Mouse (Mus musculus) retina, postnatal 7 days (tissue): ENCODE measurements around the gene Rab27a.
"Not testable (repeated sequence)": the region's sequence is repeated elsewhere in the genome, so short reads cannot be mapped to it uniquely, and the experiment has no call there.

Experiments
- DNase-seq: peaks from one replicate; pipeline ENCODE4 v3.0.0-alpha.2; 2012; ENCODE audit warnings: low read depth, low spot score

Gene Rab27a

DNA sequence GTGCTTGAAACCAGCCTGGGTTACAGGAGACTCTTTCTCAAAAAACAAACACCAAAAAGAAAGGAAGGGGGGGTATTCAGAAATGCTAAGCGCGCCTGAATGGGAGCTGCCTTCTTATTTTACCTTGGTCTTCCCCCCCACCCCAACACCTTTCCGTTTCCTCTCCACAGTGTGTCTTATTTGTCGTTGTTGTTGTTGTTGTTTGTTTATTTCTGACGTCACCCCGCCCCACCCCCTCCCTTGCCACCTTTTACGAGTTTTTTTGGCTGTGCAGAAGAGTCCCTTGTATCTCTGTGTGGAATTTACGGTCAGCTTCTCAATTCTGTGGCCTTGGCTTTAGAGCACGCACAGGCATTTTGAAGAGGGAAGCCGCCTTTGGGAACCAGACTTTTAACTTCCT is 1.1 kb downstream of the Rab27a start:
- DNase-seq = no peak

DNA sequence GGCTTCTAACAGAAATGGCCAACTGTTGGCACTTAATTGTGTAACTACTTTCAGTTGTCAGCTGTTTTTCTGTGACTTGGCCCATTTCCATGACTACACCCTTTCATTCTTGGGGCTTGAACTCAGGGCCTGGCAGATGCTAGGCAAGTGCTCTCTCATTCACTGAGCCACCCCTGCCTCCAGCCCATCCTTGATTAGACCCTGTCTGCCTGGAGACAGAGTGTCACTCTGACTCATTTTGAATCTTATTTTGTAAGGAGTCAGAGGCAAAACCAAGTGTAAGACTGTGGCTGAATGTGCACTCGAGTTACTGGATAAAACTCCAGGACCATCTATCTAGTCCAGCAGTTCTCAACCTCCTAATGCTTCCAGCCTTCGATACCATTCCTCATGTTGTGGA is 3.3 kb downstream of the Rab27a start:
- DNase-seq = no peak

DNA sequence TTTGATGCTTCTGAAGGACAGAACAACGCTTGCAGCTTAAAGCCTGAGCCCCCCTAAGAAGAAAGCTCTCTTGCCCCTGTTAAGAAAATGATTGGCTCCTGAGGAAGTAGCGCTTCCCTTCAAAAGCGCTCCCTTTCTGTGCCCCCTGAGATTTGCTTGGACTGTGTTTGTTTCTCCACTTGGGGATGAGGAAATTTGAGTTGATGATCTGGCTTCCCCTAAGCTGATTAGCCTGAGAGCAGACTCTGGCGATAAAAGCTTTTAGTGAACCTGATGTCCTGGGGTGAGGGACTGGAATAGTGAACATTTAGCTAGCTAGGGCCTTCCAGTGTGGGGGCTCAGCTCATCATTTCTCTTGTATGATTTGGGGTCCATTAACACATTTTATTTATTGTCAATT is 4.3 kb downstream of the Rab27a start:
- no peak for DNase-seq

DNA sequence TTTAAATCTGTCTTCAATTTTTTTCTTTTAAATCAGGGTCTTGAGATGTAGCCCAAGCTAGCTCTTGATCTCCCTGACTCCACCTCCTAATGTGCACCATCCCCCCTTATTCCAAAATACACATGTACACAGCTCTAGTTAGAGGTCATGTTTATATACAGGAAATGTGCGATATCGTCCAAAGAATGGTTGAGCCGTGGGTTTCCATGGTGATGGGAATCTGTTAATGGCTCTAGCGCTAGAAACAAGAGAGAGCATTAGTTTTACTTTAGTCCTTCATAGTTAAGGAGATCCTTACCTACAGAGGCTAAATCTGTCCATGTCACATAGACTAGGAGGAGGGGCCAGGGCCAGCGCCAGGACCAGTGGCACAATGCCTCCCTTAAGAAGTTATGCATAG is 5.2 kb downstream of the Rab27a start:
- DNase-seq = no peak

DNA sequence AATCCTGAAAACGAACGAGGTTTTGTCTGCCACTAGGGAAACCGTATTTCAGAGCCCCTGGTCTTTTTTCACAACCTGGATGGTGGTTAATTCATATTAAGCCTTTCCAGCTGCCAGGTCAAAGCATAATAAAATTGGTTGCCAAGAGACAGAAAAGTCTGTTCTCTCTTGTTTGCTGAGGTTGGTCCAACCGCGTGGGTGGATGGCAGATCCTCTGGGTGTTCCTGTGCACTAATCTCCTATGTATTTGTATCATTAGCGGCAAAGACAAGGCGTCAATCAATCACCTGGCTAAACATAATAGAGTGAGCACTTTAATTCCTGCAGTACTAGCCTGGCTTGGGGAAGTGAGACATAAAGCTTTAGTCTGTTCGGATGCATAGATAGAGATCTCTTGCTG is 6.0 kb downstream of the Rab27a start:
- no peak for DNase-seq

DNA sequence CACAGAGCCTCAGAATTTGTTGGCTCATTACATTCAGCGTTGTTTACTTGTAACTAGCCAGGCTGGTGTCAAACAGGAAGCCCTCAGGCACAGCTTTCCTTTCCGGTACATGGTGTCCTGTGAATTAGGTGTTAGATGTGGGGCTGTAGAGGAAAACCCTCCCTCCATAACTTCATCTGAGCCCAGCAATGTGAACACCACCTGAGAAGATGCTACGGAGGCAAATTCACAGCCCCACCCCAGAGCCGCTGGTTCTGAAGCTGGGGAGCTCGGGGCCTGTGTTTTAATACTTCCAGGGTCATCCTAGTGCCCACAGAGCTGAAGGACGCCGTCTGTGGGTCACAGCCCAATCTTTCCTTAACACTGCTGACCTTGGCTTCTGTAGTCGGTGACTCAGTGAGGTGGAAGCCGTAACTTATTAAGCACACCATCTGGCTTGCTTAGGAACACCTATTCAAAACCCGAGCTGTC is 10.8 kb downstream of the Rab27a start:
- no peak for DNase-seq

DNA sequence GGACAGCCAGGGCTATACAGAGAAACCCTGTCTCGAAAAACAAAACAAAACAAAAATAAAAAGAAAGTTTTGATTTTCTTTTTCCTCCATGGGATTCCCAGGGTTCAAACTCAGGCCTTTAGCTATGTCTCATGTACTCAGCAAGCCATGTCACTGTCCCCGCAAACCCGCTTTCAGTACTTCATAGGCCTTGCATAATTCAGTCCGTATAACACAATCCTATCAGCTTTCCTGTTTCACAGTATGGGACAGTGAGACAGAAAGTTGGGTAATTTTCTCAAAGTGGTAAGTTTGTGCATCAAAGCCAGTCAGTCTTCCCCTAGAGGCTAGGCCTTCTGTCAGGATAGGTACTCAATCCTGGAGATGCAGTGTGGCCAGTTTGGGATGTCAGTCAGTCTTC is 14.6 kb downstream of the Rab27a start:
- DNase-seq = no peak

DNA sequence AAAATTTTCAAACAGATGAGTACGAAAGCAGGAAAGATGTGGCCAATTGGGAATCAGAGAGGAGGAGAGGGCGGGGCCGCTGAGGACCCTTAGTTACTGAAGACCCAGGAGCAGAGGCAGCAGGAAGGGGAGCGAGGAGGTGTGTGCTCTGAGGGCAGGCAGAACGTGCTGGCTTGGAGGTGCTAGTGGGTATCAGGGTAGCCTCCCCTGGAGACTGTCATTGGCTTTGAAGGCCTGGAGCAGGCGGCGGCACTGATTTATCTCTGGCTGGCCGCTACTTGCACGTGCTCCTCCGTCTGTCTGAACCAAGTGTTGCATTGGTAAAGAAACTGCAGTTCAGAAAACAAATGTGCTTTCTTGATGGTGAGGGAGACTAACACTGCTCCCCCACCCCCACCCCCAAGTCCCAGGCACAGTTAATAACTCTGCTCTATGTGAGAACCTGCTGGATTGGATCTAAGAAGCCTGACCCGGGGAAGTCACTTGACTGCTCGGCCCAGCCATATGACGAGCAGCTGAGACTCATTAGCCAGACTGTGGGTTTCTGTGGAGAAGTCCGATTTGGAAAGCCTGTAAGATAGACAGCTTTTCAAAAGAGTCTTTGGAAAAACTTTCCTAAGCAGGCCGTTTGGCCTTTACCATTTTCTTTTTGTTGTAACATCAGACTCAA is 19.1 kb downstream of the Rab27a start:
- DNase-seq = no peak

DNA sequence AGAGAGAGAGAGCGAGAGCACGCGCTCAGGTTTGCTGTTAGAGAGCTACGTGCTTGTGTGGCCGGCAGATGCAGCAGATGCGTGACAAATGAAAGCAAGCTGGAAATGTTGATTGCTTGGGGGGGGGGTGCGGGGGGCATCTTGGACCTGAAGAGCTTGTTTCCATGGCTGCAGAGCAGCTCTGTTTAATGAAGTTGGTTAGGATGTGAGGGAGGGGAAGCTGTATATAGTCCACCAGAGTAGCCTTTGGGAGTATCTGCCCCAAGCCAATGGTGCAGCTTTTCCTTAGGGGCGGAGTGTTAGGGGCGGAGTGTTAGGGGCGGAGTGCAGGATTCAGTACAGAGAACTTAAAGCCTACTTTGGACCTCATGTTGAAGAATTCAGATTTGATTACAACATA is 22.4 kb downstream of the Rab27a start:
- DNase-seq = no peak

DNA sequence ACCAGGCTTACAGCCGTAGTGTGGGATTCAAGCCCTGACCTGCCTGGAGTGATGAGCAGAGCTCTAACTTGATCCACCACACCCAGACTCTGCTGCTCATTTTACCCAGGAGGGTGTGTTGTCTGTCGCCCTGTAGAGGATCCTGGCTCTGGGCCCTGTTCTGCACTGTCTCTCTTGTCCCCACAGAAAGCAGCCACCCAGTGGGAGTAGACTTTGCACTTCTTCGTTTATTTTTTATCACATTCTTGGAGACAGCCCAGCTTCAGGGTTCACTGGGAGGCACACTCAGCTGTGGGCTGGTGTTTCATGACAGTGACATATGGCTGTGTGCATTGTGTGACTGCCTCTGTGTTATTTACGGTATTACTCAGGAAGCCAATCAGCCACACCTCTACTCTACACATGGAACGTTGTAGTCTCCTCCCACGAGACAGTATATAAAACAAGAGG is 23.6 kb downstream of the Rab27a start:
- no peak for DNase-seq

DNA sequence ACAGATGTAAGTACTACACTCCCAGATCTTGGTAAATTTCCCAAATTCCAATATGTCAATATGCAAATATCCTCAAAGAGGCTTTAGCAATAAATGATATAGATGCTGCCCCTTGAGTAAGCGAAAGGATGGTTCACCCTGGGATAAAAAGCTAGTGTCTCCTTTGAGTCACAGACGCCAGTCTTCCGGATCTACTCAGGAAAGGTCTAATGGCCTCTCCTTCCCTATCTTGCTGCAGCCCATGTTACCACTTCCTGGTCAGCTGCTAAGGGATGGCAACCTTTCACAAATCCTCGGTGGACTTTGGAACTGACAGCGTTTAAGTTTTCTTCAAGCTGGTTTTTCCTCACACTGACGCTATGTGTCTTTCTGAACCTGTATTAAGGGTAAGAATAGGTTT is 24.0 kb downstream of the Rab27a start:
- no peak for DNase-seq

DNA sequence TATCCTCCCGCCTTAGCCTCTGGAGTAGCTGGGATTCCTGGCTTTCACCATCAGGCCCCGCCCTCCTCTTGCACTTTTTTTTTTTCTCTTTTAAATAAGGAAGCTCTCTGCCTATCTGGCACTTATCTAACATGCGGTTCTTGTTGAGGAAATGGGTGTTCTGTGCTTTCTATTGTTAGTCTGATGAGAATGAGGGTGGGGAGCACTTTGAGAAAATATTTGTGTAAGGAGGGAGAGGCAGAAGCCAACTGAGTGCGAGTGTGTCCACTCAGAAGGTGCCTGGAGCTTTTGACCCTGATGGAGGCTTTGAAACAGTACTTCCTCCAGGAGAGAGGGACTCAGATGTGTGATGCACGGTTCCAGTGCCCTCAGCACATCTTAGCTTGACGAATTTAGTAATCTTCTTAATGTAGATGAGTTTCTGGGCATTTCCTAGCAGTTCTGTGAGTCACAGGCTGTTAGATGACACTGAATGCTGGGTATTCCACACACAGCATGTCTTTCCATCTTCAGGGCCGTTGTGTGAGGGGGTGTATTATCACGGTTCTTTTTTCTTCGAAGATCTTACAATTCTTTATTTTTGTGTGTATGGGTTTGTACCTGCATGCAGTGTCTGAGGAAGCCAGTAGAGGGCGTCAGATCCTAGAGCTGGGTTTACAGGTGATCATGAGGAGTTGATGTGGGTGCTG is 26.5 kb downstream of the Rab27a start:
- no peak for DNase-seq

DNA sequence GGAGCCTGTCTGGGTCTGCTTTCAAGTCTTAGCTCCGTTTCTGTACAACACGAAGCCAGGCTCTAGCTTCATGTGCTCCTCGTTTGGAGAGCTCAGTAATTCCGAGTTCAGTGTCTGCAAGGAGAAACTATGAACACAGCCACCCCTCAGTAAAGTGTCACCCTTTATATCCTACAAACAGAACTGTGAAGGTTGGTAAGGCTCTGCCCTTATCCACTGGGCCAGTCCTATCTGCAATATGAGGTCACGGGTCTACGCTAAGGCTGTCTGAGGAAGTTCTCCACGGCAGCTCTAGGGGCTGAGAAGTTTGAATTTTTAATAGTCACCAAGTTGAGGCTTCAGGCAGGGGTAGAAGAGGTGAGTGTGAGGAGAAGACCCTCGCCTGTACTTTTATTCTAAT is 27.8 kb downstream of the Rab27a start:
- no peak for DNase-seq

DNA sequence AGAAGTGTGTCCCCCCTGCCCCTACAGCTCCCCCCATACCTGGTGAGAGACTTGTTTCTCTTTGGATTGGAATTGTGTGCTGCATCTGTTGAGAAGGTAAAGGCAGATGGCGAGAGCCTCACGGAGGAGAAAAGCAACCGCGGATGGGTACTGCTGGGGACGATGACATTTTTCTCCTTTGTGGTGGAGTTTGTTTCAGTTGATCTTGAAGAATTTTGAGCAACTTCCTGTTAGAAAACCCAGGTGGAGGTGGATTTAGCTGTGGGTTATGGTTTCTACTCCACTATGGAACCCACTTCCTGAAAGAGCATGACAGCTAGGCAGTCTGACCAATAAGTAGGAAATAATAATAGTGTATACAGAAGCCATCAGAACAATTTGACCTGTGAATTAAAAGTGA is 28.5 kb downstream of the Rab27a start:
- no peak for DNase-seq

DNA sequence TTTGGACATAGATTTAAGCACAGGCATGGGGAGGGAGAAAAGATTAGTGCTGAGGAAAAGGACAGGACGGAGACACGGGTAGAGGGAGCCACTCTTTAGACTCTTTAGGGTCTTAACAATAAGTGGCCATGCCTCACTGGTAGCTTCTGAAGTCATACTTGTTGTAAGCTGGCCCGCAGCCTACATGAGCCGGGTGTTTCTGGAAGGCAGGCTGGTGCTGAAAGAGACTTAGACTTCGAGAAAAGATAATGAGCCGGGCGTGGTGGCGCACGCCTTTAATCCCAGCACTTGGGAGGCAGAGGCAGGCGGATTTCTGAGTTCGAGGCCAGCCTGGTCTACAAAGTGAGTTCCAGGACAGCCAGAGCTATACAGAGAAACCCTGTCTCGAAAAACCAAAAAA is 34.7 kb downstream of the Rab27a start:
- DNase-seq = not testable (repeated sequence)

DNA sequence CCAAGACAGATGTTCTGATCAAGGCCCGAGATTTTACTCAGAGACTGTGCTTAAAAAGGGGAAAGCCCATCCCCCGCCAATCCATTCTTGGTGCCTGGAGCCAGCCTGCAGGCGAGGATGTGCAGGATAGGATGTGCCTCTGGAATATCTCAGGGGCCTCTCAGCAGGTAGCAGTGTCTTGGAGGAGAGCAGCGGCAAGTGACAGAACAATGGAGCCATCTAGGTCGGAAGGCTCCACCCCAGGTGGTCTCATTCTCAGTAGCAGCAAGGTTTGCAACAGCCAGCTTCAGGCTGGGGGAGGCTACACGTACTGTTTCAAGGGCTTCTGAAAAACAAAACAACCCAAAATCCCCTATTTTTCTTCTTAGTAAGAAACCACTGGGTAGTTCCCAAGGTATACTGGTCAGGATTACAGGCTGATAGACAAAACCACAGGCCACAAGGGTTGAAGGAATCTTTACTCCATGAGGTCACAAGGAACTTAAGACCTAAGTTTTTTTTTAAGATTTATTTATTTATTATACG is 35.2 kb downstream of the Rab27a start:
- DNase-seq = no peak

DNA sequence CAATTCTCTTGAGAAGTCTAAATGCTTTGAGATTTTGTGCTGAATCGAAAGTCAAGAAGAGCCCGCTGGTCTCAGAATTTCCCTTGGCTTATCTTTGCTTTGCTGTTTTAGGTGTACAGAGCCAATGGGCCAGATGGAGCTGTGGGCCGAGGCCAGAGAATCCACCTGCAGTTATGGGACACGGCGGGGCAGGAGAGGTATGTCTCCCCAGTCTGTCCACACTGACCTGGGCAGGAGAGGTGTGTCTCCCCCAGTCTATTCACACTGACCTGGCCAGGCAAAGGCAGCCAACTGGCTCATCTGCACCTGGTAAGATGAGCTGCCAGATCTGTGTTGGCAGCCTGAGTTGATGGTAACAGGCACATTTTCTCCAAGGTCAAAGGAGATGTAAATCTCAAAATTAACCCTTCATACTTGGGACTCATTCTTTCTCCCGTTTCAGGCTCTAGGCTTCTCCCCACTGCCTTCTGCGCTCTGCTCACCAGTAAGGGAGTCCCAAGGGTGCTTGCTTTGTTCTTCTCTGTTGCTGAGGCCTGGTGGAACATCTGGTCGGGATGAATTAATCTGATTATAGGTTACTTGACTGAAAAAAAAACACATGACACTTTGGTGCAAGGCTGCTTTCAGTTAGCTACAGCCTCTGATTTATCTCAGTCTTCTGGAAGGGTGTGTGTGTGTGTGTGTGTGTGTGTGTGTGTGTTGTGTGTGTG is 37.8 kb downstream of the Rab27a start:
- DNase-seq = no peak

DNA sequence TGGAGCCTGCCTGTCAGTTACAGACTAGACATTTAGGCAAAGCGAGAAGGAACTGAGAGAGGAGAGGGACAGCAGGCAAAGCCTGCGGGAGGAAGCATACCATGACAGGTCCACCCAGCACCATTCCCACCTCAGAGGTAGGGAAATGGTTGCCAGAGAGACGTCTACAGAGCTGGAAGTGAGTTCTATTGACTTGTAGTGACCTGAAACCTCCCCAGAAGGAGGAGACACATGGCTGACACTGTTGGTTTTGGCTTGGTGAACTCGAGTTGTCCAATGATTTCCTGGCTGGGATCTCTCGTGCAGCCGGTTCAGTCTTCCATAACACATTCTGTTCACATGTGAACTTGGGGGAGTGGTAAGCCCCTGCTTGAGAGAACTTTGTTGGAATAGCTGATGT is 39.3 kb downstream of the Rab27a start:
- DNase-seq = no peak

DNA sequence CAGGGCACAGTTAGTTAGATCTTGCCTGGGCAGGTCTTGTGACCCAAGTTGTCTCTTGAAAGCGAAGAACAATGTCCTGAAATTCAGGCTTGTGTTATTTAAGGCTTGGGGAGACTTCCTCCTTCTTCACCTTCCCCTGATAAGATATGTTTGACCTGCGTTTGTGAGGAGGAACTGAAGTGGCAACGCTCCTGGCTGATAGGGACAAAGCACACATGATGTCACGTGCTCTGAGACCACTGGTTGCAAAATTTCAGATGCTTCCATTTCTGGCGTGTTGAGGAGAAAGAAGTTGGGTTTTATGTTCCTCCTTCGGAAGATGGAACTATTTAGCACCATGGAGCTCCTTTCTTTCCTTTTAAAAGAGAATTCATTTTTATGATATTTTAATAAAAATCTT is 41.2 kb downstream of the Rab27a start:
- DNase-seq = no peak

DNA sequence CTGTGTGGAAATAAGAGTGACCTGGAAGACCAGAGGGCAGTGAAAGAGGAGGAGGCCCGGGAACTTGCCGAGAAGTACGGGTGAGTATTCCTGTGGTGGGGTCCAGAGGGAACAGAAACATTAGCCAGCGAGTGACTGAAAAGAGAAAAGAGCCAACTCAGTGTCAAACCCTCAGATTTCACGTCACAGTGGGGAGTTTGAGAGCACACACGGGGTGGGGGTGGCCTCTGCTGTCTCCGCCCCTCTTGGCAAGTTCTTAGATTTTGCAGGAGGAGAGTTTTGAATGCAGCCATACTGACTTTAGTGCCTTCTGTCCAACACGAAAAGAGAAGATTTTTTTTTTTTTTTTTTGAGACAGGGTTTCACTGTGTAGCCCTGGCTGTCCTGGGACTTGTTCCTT is 42.5 kb downstream of the Rab27a start:
- DNase-seq = no peak

DNA sequence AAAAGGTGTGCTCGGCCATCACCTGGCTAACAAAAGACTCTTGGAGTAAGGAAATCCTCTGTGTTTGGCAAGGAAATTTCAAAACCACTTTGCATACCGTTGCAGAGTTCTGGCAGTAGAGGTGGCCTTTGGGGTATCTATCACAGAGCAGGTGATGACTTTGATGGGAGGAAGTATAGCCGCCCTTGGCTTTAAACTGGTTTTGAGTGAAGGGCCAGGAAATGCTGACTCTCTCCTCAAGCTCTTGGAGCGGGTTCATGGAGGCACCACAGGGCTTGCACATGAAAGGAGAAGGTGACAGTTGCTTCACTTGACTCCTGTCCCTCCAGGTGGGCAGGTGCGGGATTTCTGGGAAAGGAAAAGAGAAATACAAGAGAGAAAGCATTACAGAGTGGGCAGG is 42.9 kb downstream of the Rab27a start:
- DNase-seq = no peak

DNA sequence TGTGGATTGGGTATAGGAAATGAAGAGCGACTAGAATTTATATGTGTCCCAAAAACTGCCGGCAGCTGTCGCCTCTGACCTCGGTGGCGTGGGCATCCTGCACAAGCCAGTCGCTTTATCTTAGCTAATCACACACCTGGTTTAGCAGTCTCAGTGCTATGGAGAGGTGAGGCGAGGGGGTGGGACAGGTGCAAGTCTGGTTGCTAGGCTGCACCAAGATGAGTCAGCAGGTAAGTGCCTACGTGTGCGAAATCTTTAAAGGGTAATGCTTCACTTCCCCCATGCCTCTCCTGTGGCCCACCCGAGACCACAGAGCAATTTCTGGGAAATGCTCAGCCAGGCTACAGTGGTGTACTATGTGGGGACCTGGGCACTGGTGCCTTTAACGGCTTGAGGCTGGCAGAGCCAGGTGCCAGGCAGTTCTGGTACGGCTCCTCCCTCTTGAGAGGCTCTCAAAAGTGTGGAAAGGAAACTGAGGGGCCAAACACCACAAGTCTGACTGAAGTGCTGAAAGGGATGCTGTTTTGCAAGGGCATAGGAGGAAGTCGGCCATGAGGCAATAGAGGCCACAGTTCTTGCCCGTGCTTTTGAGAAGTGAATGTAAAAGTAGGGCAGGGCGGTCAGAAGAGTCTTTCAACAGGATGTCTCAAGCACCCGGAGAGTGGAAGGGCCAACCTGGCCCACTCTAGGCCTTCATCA is 44.7 kb downstream of the Rab27a start:
- DNase-seq = no peak
